Mouse (Mus musculus) layer of hippocampus, adult 9-10 months (tissue): Measurements from ENCODE around the gene Slc4a5.

Experiments used
- DNase-seq: peaks from one replicate; pipeline ENCODE4 v3.0.0; 2022; ENCODE audit warnings: low spot score

Gene Slc4a5

DNA sequence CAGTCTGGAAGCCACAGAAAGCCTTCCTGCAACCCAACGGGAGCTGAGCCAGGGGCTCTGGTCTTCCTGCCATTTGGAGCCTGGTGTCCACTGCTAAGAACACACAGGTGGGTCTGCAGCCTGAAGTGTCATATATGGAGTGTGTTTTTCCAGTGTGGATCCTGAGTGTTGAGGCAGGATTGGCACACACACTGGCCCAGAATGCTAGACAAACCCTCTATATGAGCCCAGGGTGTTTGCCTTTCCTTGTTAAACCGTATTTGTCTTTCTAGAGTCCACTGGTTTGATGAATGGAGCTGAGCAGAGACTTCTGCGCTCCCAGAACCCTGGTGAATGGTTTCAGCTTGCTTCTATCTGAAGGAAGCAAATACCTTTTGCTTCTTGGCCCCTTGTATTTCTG is at the start of gene Slc4a5:
Gene Slc4a5 (plus strand): TSS at position 15 of the 400 bp plus-strand sequence.
- no peak for DNase-seq

DNA sequence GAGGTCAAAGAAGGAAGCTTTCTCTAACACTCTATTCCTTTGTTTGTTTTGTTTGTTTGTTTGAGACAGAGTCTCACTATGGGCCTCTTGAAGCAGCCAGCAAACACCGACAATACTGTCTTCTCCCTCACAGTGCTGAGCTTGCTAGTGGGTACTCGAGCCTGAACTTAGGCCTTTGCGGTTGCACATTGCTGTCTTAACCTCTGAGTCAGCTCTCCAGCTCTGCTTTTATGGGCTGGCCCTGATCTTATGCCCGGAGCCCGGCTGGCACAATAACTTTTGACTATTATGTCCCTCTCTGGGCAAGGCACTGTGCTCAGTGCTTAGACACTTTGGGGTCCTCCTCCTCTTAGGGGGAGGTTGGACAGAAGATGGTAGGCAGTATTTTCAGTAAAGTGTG is 49.8 kb upstream of the Slc4a5 start:
- DNase-seq, result no peak

- DNase-seq, result no peak
These were observed 48.6 kb upstream of the Slc4a5 start for GRCm38 (mm10) chr6:83171063-83171462.

DNA sequence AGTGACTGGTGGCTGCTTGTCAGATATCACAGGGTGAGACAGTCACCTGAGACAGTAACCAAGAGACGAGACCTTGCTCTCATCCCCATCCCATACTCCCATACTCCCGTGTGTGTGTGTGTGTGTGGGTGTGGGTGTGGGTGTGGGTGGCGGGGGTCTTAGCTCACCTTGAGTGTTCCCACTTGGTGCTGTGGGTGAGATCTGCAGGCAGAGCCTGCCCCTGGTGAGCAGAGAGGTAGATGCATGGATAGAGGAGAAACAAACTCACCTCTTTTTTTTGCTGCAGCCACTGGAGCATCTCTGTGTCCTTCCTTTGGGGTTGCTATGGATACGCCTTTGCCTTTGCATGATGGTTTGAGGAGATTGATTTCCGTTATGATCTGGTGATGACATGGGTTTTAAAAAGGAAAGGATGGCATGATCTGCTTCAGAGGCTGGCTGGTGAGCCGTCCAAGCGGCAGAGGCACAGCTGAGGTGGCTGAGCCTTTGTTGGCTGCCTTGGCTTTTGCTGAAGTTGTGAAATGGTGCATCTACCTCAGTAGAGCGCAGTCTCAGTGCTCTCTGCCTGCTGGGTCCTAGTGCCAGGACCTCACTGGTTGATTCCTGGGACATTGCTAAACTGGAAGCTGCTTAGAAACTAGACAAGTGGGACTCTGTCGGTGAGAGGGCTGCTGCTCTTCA is 47.2 kb upstream of the Slc4a5 start:
- no peak for DNase-seq

DNA sequence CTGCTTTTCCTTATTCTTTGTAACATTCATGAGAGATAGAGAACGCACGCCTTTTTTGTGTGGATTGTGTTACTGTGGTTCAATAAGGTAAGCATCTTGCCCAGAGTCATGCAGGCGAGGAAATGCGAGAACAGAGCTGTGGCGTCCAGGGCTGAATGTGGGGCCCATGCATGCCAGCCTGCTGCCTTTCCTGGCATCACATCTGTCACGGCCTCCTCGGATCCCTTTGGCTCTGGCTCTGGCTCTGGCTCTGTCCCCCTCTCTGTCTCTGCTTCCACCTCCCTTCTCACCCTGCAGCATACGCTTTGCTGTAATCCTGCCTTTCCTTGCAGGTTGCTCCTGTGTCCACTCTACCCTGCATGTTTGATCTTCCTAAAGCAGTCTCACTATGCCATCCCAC is 43.6 kb upstream of the Slc4a5 start:
- no peak for DNase-seq

GRCm38 (mm10) chr6:83179390-83180117 is 40.1 kb upstream of the Slc4a5 start:
- no peak for DNase-seq

DNA sequence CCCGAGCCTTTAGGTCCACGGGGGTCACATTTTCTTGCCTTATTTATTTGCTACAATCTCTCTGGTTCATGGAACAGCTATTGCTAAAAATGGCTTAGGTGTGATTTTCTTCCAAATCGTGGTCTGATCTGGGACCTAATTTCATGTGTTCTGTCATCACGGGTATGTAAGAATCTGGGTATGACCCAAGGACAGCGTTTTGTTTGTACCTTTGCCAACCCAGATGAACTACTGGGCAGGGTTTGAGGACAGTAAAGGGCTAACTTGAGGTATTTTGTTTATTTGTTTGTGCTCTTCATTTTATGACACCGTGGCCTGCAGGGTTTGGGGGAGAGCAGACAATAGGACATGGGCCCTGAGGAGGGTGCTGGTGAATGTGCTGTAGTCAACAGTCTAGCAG is 39.0 kb upstream of the Slc4a5 start:
- DNase-seq, result no peak

GRCm38 (mm10) chr6:83184858-83185435 is 34.7 kb upstream of the Slc4a5 start:
- no peak for DNase-seq

- DNase-seq, result peak; percentile 71
These were observed 33.5 kb upstream of the Slc4a5 start for GRCm38 (mm10) chr6:83185895-83186861.

DNA sequence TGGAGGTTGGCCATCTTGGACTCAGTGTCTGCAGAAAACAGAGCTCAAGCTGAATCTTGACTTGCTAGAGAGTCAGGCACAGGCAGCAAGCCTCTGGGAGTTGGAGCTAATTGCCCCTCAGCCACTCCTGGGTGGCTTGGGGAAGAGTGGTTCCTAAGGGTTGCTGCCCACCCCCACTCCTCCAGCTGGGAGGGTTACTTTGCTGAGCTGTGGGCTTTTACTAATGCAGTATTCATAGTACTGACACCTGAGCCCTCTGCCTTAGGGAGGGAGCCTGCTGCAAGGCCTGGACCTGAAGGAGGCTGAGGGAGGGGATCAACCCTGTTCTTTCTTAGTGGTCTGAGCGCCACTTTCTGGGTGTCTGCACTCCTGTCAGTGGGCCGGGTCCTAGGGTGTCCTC is 32.7 kb upstream of the Slc4a5 start:
- no peak for DNase-seq

DNA sequence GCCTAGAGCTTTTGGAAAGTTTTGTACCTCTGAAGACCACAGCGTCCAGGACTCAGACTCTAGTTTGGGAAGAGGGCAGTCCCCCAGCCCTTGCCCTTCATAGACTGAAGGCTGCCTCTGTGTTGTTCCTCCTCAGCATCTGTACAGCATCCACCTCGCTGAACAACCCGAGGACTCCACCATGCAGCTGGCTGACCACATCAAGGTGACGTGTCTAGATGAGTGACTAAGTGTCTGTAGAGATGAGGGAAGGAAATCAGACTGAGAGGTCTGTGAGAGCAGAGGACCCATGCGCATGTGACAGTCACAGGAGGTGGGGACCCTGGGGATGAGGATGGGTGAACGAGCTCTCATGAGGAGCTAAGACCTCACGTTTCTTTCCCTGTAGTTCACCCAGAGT is 26.1 kb upstream of the Slc4a5 start:
- no peak for DNase-seq

DNA sequence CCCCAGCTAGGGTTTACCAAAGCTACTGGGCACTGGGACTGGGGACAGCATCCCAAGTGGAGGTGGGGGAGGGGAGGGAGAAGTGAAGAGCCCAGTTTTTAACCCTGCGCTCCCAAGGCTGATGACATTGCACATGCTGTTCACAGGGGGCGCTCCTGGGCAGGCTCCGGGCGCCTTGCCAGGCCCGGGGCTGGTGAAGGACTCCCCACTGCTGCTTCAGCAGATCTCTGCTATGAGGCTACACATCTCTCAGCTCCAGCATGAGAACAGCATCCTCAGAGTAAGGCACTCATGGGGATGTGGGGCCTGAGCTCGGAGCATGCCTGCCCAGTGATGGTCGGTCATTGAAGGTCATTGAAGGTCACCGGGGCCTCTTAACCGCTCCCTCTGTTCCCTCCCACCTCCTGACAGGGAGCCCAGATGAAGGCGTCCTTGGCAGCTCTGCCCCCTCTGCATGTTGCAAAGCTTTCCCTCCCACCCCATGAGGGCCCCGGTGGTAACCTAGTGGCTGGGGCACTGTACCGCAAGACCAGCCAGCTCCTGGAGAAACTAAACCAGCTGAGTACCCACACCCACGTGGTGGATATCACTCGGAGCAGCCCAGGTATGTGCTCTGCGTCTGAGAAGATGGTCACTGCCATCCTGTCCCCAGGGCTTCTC is 22.2 kb upstream of the Slc4a5 start:
- no peak for DNase-seq

DNA sequence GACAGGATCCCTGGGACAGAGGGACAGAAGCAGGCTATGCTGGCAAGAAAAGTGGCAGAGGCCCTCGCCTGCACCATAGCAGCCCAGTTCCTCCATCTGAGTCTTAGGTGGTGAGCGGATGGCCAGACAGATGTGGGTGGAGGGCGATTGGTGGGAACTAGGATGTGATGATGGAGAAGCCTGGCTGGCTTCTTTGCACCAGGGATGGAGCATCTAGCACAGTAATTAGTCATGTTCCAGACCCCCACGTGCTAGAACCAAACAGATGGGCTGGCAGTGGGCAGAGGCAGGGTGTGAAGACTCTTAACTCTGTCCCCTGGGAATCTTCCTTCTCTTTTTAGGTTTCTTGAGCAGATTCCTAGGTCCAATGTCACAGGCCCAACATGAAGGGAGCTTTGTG is 16.3 kb upstream of the Slc4a5 start:
- DNase-seq, result no peak

DNA sequence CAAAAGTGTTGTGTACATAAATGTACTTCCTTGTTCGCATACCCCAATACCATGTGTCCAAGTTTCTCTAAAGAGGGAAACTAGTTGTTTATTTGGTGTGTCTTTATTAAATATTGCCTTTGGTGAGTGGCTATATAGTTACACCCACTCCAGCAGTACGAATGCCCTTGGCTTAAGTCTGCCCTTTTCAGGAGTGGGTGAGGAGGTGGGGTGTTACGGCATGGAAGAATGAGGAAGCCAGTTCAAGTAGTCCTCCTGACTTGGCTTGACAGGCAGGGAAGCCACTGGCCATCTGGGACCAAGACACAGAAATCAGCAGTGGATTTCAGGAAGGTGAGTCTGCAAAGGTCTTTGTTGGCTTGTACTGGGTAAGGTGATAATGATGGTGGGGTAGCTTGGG is 13.8 kb upstream of the Slc4a5 start:
- no peak for DNase-seq

DNA sequence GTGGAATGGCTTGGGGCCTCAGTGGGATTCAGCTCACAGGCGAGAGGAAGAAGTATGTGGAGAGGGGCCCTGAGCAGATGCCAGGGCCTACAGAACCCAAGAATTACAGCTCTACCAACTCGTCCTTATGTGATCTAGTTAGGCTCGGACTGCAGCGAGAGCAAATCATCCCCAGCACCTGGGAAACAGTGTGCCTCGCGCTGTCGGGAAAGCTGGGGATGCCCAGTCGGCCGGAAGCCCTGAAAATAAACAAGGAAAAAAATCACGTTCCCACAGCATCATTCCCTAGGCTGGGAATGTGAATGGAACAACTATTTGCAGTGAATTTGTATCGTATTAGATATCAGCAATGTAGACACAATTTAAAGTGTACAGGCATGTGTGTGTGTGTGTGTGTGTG is 13.3 kb upstream of the Slc4a5 start:
- no peak for DNase-seq

DNA sequence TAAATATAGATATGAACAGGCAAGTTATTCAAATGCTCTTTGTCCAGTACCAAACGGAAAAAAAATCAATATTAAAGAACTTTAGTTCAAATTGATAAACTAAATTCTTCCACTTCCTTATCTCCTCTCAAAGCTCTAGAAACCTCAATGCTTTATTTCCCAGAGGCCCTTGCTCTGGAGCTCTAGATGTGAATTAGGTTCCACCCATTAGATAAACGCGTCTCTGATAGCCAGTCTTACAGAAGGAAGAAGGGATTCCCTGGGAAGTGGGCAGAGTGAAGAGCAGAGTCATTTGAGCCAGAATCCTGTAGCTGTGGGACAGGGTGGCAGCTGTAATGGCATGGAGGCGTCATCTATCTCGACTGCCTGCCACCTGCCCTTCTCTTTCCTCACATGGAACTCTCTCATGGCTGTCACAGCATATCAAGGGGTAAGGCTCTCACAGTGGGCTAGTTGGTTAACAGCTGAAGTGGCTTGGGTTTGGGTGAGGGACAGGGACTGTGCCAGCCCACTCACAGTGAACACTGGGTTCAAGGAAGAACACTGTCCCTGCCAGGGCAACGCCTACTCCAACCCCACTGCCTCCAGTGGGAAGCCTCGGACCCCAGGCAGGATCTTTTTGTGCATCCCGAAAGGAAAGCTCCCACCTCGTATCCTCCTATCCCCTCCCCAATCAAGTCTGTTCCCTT is 12.1 kb upstream of the Slc4a5 start:
- no peak for DNase-seq

GRCm38 (mm10) chr6:83208050-83208400 is 11.6 kb upstream of the Slc4a5 start:
- no peak for DNase-seq

DNA sequence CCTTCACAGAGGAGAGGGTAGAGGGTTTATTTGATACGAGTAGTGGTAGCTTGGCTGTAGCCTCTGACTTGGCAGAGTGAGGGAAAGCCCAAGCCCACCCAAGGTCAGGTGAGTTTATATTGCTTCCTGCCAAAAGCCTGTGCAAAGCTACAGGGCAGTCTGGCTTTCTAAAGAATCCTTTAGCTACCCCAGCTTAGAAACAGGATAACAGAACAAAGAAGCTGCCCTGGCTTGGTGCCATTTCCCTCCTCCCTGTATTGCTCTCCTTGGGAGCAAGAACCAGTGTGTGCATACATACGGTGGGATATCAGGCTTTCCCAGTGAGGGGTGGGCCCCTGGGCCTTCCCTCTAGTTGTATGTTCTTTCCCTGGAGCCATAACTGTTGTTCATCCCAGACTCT is 9.1 kb upstream of the Slc4a5 start:
- no peak for DNase-seq

GRCm38 (mm10) chr6:83211526-83211925 is 8.1 kb upstream of the Slc4a5 start:
- no peak for DNase-seq

DNA sequence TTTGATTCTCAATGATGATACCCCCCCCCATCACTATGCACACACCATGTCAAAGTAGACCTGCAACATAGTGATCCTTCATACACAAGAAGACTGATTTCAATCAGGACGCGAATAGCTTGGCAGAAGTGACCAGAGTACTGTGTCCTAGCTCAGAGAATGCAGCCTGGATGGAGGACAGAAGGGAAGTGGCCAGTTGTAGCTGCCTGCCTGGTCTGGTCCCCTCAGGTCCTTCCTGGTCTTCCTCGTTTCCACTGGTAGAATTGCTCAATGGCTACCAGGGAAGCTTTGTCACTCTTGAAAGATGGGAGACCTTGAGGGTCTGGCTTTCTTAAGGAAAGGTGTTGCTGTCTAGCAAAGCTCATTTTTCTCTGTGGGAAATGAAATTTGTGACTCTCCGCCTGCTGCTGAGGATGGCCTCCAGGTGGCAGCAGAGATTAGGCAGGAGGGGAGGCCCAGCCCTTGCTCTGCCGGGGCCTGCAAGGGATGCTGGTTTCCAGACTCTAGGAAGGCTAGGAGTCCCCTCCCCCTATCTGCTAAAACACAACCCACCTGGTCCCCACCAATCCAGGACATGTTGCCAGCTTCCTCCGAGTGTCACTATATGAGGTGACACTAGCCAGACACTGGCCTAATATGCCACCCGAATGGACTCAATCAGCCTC is 4.5 kb upstream of the Slc4a5 start:
- DNase-seq, result peak; percentile 43

GRCm38 (mm10) chr6:83231486-83231885 is 11.9 kb downstream of the Slc4a5 start:
- no peak for DNase-seq
